Mouse (Mus musculus) C2C12 (cell line): ENCODE results near the gene Olfr620.

Experiments
- CEBPB ChIP-seq: IDR thresholded peaks from one replicate; pipeline ENCODE4 v1.6.1; 2011; ENCODE audit warnings: low read depth, mild to moderate bottlenecking, control low read depth, moderate library complexity
- CTCF ChIP-seq: IDR thresholded peaks from one replicate; pipeline ENCODE4 v1.5.1; 2011; ENCODE audit not compliant: control insufficient read depth, insufficient read depth, insufficient read length
- MAX ChIP-seq: IDR thresholded peaks from one replicate; pipeline ENCODE4 v1.6.1; 2011; ENCODE audit warnings: mild to moderate bottlenecking, control low read depth
- MYOD1 ChIP-seq: IDR thresholded peaks from one replicate; pipeline ENCODE4 v1.6.1; 2011; ENCODE audit warnings: low read depth; ENCODE audit not compliant: control insufficient read depth, insufficient read length
- MYOG ChIP-seq: IDR thresholded peaks from one replicate; pipeline ENCODE4 v1.6.1; 2011; ENCODE audit not compliant: control insufficient read depth, insufficient read length; ENCODE audit errors: extremely low read depth

GRCm38 (mm10) chr7:103636795-103637194 is 24.5 kb upstream of the Olfr620 start:
- no peak for TF ChIP-seq MAX
- TF ChIP-seq CTCF: no peak
- TF ChIP-seq MYOD1: no peak
- TF ChIP-seq CEBPB: no peak
- TF ChIP-seq MYOG: no peak
